ENCODE assay signal across 11 mouse cellular contexts in the genomic region with DNA sequence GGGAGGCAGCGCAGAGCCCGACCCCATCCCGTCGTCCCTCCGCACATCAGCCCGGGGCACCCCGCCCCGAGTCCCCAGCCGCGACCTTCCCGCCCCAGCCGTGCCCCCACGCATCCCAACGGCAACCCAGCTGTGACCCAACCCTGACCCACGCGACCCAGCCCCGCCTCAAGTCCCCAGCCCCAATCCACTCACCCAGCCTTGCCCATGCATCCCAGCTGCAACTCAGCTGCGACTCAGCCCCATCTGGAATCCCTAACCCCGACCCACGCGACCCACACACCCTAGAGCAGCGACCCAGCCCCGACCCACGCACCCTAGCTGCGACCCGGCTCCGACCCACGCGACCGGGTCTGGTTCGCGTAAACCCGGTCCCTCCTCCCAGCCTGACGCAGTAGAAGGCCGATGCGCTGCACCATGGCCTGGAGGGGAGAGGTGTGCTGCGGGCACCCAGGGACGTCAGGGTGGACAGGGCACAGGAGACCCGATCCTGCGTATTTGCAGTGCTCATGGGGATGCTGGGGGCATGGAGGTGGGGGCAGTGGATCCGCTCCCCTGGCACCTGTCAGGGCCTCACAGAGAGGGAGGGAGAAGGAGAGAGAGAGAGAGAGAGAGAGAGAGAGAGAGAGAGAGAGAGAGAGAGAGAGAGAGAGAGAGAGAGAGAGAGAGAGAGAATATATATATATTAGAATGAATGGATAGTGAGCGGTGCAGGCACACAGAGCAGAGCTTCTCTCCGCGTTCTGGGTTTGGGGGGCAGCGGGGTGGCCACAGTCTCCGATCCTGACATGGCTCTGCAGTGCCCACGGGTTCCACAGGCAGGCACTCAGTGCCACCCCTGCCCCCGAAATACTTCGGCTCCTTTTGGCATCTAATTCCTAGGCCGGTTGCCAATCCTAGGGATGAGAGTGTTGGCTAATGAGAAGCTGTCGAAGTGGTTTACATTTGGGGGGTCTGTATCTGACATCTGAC. TPM values are rescaled to one million over a fixed set of nuclear protein-coding genes. Genes with fewer than 3 reads are reported as not detected.
DNase-seq lines count a peak whose midpoint lies in the region; ATAC-seq and TF ChIP-seq lines count a peak whose summit lies in the region.
"Had no signal": no experiment of that assay in that cellular context is flagged by ENCODE, and none has a peak within 500 bp of the region (broad histone marks: within the 10 kb centered on the region; RNA-seq: fewer than 3 reads in every experiment).

No protein-coding gene starts in this region.

- no peak overlapping the region for H3K27ac ChIP-seq in layer of hippocampus, adult 2 months
- no peak overlapping the region for H3K27ac ChIP-seq in embryonic facial prominence, embryonic 14.5 days (replicated peaks; ENCODE audit: low read depth, low read length)
- H3K27ac ChIP-seq in limb, embryonic 10.5 days, result peak overlapping the region; percentile 58; the same call in 1 of the 2 replicates
- H3K27ac ChIP-seq in neural tube, embryonic 13.5 days (replicated peaks), result no peak overlapping the region
- H3K27ac ChIP-seq: macrophage had no signal

- peaks cover 89% of the 10 kb centered on the region for H3K27me3 ChIP-seq in embryonic facial prominence, embryonic 14.5 days (replicated peaks; ENCODE audit: control insufficient read depth, insufficient read depth, low read length)
- H3K27me3 ChIP-seq in limb, embryonic 10.5 days (ENCODE audit: low read depth, poor library complexity, severe bottlenecking), result peaks cover 100% of the 10 kb centered on the region
- H3K27me3 ChIP-seq in neural tube, embryonic 13.5 days, result peaks cover 99% of the 10 kb centered on the region

- intact Hi-C loops in left cerebral cortex, postnatal 10 days (cut with DNase I), result no loop called here

- no peaks in the 10 kb centered on the region for H3K36me3 ChIP-seq in embryonic facial prominence, embryonic 14.5 days (ENCODE audit: control insufficient read depth, insufficient read depth, low read length)
- H3K36me3 ChIP-seq in limb, embryonic 10.5 days, result no peaks in the 10 kb centered on the region
- no peaks in the 10 kb centered on the region for H3K36me3 ChIP-seq in neural tube, embryonic 13.5 days

- no peak for ATAC-seq in embryonic facial prominence, embryonic 14.5 days (ENCODE audit: low read depth)
- ATAC-seq in neural tube, embryonic 13.5 days (ENCODE audit: low read depth), result no peak
- ATAC-seq: Patski had no signal

- WGBS in embryonic facial prominence, embryonic 14.5 days, result 2% methylated on average over 36 of the region's 51 CpGs
- 3% methylated on average over 49 of the region's 51 CpGs for WGBS in limb, embryonic 10.5 days
- WGBS in neural tube, embryonic 13.5 days, result 2% methylated on average over 51 of the region's 51 CpGs

- no peaks in the 10 kb centered on the region for H3K9me3 ChIP-seq in embryonic facial prominence, embryonic 14.5 days (ENCODE audit: control insufficient read depth, low read length)
- H3K9me3 ChIP-seq in limb, embryonic 10.5 days (replicated peaks), result no peaks in the 10 kb centered on the region
- H3K9me3 ChIP-seq in neural tube, embryonic 13.5 days, result no peaks in the 10 kb centered on the region

- peak overlapping the region; percentile 29 for H3K4me3 ChIP-seq in layer of hippocampus, adult 2 months
- peak overlapping the region; percentile 52 for H3K4me3 ChIP-seq in embryonic facial prominence, embryonic 14.5 days (ENCODE audit: low read depth, low read length)
- H3K4me3 ChIP-seq in limb, embryonic 10.5 days, result peak overlapping the region; percentile 51
- peak overlapping the region; percentile 36 for H3K4me3 ChIP-seq in neural tube, embryonic 13.5 days

- no peak for TF ChIP-seq CTCF in layer of hippocampus, adult 2 months (conservative IDR thresholded peaks at IDR 0.05)

- peak overlapping the region; percentile 64 for H3K9ac ChIP-seq in embryonic facial prominence, embryonic 14.5 days (ENCODE audit: low read depth, low read length)
- H3K9ac ChIP-seq in neural tube, embryonic 13.5 days, result peak overlapping the region; percentile 58

- H3K4me1 ChIP-seq in embryonic facial prominence, embryonic 14.5 days (ENCODE audit: control insufficient read depth, insufficient read depth, low read length), result peaks cover 17% of the 10 kb centered on the region
- peaks cover 78% of the 10 kb centered on the region for H3K4me1 ChIP-seq in limb, embryonic 10.5 days
- H3K4me1 ChIP-seq in neural tube, embryonic 13.5 days (replicated peaks), result peaks cover 40% of the 10 kb centered on the region

- H3K4me2 ChIP-seq in embryonic facial prominence, embryonic 14.5 days (ENCODE audit: low read depth, low read length), result peak overlapping the region; percentile 72
- H3K4me2 ChIP-seq in neural tube, embryonic 13.5 days, result peak overlapping the region; percentile 55

- no peak for DNase-seq in layer of hippocampus, adult 2 months (ENCODE audit: low spot score in 2 of 2)
- DNase-seq in layer of hippocampus, postnatal 25 days (ENCODE audit: extremely low spot score in 1 of 2, low spot score in 1 of 2), result no peak
- DNase-seq in embryonic facial prominence, embryonic 14.5 days (ENCODE audit: low spot score), result no peak
- DNase-seq in limb, embryonic 10.5 days (ENCODE audit: low spot score), result peak; percentile 51
- DNase-seq in thymus, postnatal 4 days, result no peak
- no peak for DNase-seq in left cerebral cortex, postnatal 10 days (ENCODE audit: extremely low spot score in 1 of 2, low spot score in 2 of 2)
- DNase-seq in Muller cell, postnatal 12 days (ENCODE audit: inconsistent ontology term), result no peak
- DNase-seq: thymus, adult 18-20 months had no signal

RNA-seq across cellular contexts. Expression of gene Rspo1, which starts 0.8 kb away (rescaled TPM):
- total RNA-seq in layer of hippocampus, adult 2 months (2021), result 1 to 10 TPM; 9.5 to 9.8 TPM
- total RNA-seq in layer of hippocampus, postnatal 25 days (2021), result 1 to 10 TPM; 7.4 to 7.9 TPM
- 10.0 and 10.6 TPM in 2 replicates for polyA plus RNA-seq in embryonic facial prominence, embryonic 14.5 days (2014; fragmentation: Nextera tagmentation; extraction: Ambion mirVana)
- 4.8 and 6.3 TPM in 2 replicates for polyA plus RNA-seq in limb, embryonic 10.5 days (2016; fragmentation: Nextera tagmentation; extraction: Ambion mirVana)
- polyA plus RNA-seq in neural tube, embryonic 13.5 days (2015; fragmentation: Nextera tagmentation; extraction: Ambion mirVana), result 1.5 and 1.7 TPM in 2 replicates
- 1 to 10 TPM; 3.5 to 4.1 TPM for total RNA-seq in left cerebral cortex, postnatal 10 days (2021)
- polyA plus RNA-seq: macrophage, Patski had no signal

RNA-seq across cellular contexts. Expression of gene Gnl2, which starts 29.4 kb away (rescaled TPM):
- 10 to 100 TPM; 67.9 to 76.1 TPM for total RNA-seq in layer of hippocampus, adult 2 months (2021)
- total RNA-seq in layer of hippocampus, postnatal 25 days (2021), result 10 to 100 TPM; 54.3 to 66.8 TPM
- polyA plus RNA-seq in embryonic facial prominence, embryonic 14.5 days (2014; fragmentation: Nextera tagmentation; extraction: Ambion mirVana), result 72.5 and 81.2 TPM in 2 replicates
- polyA plus RNA-seq in limb, embryonic 10.5 days (2016; fragmentation: Nextera tagmentation; extraction: Ambion mirVana), result 83.5 and 83.7 TPM in 2 replicates
- polyA plus RNA-seq in neural tube, embryonic 13.5 days (2015; fragmentation: Nextera tagmentation; extraction: Ambion mirVana), result 91.6 and 94.2 TPM in 2 replicates
- 10 to 100 TPM; 75.2 to 77.3 TPM for total RNA-seq in left cerebral cortex, postnatal 10 days (2021)

RNA-seq across cellular contexts. Expression of gene Cdca8, which starts 47.9 kb away (rescaled TPM):
- 1 to 10 TPM; 2.1 to 2.9 TPM for total RNA-seq in layer of hippocampus, adult 2 months (2021)
- total RNA-seq in layer of hippocampus, postnatal 25 days (2021), result 1 to 10 TPM; 2.2 to 2.6 TPM
- 70.3 and 90.3 TPM in 2 replicates for polyA plus RNA-seq in embryonic facial prominence, embryonic 14.5 days (2014; fragmentation: Nextera tagmentation; extraction: Ambion mirVana)
- 221 and 226 TPM in 2 replicates for polyA plus RNA-seq in limb, embryonic 10.5 days (2016; fragmentation: Nextera tagmentation; extraction: Ambion mirVana)
- 30.1 and 38.2 TPM in 2 replicates for polyA plus RNA-seq in neural tube, embryonic 13.5 days (2015; fragmentation: Nextera tagmentation; extraction: Ambion mirVana)
- total RNA-seq in left cerebral cortex, postnatal 10 days (2021), result 1 to 10 TPM; 4.0 to 4.4 TPM

RNA-seq across cellular contexts. Expression of gene 9930104L06Rik, which starts 50.2 kb away (rescaled TPM):
- 10 to 100 TPM; 22.1 to 23.6 TPM for total RNA-seq in layer of hippocampus, adult 2 months (2021)
- 10 to 100 TPM; 20.1 to 20.4 TPM for total RNA-seq in layer of hippocampus, postnatal 25 days (2021)
- polyA plus RNA-seq in embryonic facial prominence, embryonic 14.5 days (2014; fragmentation: Nextera tagmentation; extraction: Ambion mirVana), result 2.8 and 4.2 TPM in 2 replicates
- 14.6 and 17.0 TPM in 2 replicates for polyA plus RNA-seq in limb, embryonic 10.5 days (2016; fragmentation: Nextera tagmentation; extraction: Ambion mirVana)
- 13.3 and 17.1 TPM in 2 replicates for polyA plus RNA-seq in neural tube, embryonic 13.5 days (2015; fragmentation: Nextera tagmentation; extraction: Ambion mirVana)
- total RNA-seq in left cerebral cortex, postnatal 10 days (2021), result 10 to 100 TPM; 16.3 to 19.3 TPM
